Mouse (Mus musculus) stomach, postnatal 0 days (tissue): Measurements from ENCODE around the gene Bahcc1. TPM values are rescaled to one million over a fixed set of nuclear protein-coding genes. Genes with fewer than 3 reads are reported as not detected.

Source experiments
- ATAC-seq: fragments of 200-750 bp; cut with Nextera tagmentation; 2 replicates; pipeline ENCODE4 v1.8.0; 2017; ENCODE audit not compliant: low FRiP score, low TSS enrichment
- DNase-seq: peaks from one replicate; pipeline ENCODE4 v3.0.0-alpha.2; 2016; ENCODE audit warnings: low spot score
- H3K27ac ChIP-seq: fragments of 300-500 bp; sonication (generic); replicated peaks from 2 replicates; pipeline ENCODE4 v1.5.1; 2014; ENCODE audit warnings: mild to moderate bottlenecking, control low read depth
- H3K27me3 ChIP-seq: fragments of 300-500 bp; sonication (generic); 2 replicates; pipeline ENCODE4 v1.6.1; 2014; ENCODE audit warnings: low read length; ENCODE audit not compliant: control insufficient read depth, insufficient read depth
- H3K36me3 ChIP-seq: fragments of 300-500 bp; sonication (generic); 2 replicates; pipeline ENCODE4 v1.6.1; 2014; ENCODE audit warnings: low read length, mixed read lengths; ENCODE audit not compliant: control insufficient read depth, insufficient read depth
- H3K4me1 ChIP-seq: fragments of 300-500 bp; sonication (generic); replicated peaks from 2 replicates; pipeline ENCODE4 v1.6.1; 2014; ENCODE audit warnings: antibody characterized with exemption; ENCODE audit not compliant: control insufficient read depth, insufficient read depth
- H3K4me2 ChIP-seq: fragments of 300-500 bp; sonication (generic); replicated peaks from 2 replicates; pipeline ENCODE4 v1.6.1; 2014; ENCODE audit warnings: low read depth, mild to moderate bottlenecking, control low read depth, moderate library complexity
- H3K4me3 ChIP-seq: fragments of 300-500 bp; sonication (generic); 2 replicates; pipeline ENCODE4 v1.5.1; 2014; ENCODE audit warnings: low read depth, low read length, control low read depth
- H3K9ac ChIP-seq: fragments of 300-500 bp; sonication (generic); 2 replicates; pipeline ENCODE4 v1.6.1; 2014; ENCODE audit warnings: mild to moderate bottlenecking, low read length, control low read depth, mixed read lengths
- H3K9me3 ChIP-seq: fragments of 300-500 bp; sonication (generic); 2 replicates; pipeline ENCODE4 v1.6.1; 2016; ENCODE audit warnings: low read length; ENCODE audit not compliant: control insufficient read depth
- CTCF ChIP-seq: IDR thresholded peaks from 2 replicates; pipeline ENCODE4 v1.5.1; 2016; ENCODE audit warnings: antibody characterized with exemption, low read depth, mild to moderate bottlenecking, moderate library complexity
- EP300 ChIP-seq: optimal IDR thresholded peaks from 2 replicates; pipeline ENCODE3; 2016; ENCODE audit warnings: antibody characterized with exemption
- WGBS: fragments of 180-500 bp; shearing (Covaris S2); extraction: QIAGEN DNeasy Blood & Tissue Kit; methylation state at CpG from one replicate; pipeline ENCODE4 v1.1.7; 2014; 5-methylcytosine and 5-hydroxymethylcytosine counted together
- polyA plus RNA-seq: library from polyadenylated mRNA; unstranded; fragments of >200 nt; fragmentation: Nextera tagmentation; extraction: Ambion mirVana; gene quantifications from 2 replicates; pipeline ENCODE4 v1.2.1, GENCODE M21; 2015

Bahcc1 gene
- polyA plus RNA-seq, 1 experiment from 2014 or later = 2.7 TPM

DNA sequence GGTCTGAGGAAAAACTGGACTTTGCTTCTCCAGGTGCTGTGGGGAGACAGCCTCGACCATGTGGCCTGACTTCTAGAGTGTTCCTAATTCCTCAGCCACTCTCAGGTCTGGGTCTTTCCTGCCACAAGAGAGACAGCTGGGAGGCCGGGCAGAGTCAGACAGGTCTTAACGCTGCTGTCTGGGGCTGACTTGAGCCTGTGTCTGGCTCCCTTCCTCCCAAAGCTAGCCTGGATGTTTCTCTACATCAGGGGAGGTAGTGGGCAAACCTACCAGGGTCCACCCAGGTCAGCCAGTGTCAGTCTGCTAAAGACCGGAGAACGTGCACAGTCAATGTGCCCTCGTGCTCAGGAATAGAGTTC, 19.2 kb downstream of the Bahcc1 start:
- H3K4me3 ChIP-seq = no peak overlapping the region
- 55% methylated on average over 6 of the region's 6 CpGs for WGBS
- no peaks in the 10 kb centered on the region for H3K36me3 ChIP-seq
- no peak overlapping the region for H3K9ac ChIP-seq
- no peaks in the 10 kb centered on the region for H3K9me3 ChIP-seq
- H3K4me1 ChIP-seq = peaks cover 21% of the 10 kb centered on the region
- no peaks in the 10 kb centered on the region for H3K27me3 ChIP-seq
- ATAC-seq = no peak
- TF ChIP-seq EP300 = no peak
- no peak for TF ChIP-seq CTCF
- no peak overlapping the region for H3K4me2 ChIP-seq
- no peak for DNase-seq
- H3K27ac ChIP-seq = no peak overlapping the region

DNA sequence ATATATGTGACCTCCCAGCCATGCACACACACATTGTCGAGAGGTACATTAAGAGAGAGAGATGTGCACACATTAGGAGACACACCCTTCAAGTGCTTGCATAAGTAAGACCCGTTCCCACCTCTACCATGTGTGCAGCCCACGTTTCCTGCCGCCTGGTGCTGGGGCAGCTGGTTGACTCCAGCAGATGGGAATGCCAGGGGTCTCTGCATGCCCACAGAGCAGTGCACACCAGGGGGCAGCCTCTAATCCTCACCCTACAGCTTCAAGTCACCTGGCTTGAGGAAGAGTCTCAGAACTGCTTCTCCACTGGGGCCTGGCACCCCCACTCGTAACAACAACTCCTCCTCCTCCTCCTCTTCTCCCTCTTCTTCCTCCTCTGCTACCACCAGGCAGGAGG, 19.7 kb downstream of the Bahcc1 start:
- no peaks in the 10 kb centered on the region for H3K36me3 ChIP-seq
- no peak overlapping the region for H3K9ac ChIP-seq
- H3K27me3 ChIP-seq = no peaks in the 10 kb centered on the region
- TF ChIP-seq EP300 (no peak), CTCF (peak; percentile 40; the same call in 1 of the 2 replicates)
- no peaks in the 10 kb centered on the region for H3K9me3 ChIP-seq
- H3K4me2 ChIP-seq = 0 out of 2 replicates have a peak overlapping the region, but pooled peaks have one; percentile 17
- 38% methylated on average over 5 of the region's 5 CpGs for WGBS
- ATAC-seq (peak; percentile 25; the same call in 1 of the 2 replicates), DNase-seq (no peak)
- peaks cover 23% of the 10 kb centered on the region for H3K4me1 ChIP-seq
- H3K27ac ChIP-seq = peak overlapping the region; percentile 53; the same call in 1 of the 2 replicates
- H3K4me3 ChIP-seq = no peak overlapping the region

DNA sequence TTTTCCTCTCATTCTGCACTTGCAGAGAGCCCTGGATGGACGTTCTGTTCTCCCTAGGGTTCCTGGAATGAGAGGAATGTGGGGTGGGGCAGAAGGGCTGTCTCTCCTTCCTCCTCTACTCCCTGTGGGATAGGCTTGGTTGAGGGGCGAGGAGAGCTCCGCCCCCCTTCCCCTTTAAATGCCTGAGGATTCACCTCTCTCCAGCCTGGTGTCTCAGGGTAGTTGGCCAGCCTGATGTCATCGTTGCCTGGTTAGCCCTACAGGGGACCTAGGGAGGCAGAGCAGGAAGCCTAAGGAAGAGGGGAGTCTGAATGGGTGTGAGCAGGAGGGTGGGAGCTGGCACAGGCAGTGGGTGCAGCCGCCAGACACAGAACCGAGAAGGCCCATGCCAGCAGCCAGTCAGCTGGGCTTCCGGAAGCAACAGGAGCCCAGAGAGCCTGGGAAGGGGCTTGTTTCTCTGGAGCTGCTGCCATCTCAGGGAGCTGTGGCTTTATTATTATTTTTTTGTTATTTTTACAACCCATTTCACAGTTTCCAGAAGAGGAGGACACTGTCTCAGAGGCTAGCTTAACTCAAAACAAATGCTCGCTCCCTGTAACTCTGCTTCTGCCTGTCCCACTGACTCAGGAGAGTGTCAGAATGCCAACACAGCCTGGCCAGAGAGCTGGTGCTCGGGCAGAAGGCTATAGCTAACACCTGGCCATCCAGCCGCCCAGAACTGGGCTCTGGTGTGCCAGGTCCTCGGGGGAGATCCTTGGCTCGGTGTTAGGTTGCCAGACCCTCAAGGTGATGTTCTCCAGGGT, 20.3 kb downstream of the Bahcc1 start:
- TF ChIP-seq EP300 = no peak
- TF ChIP-seq CTCF = no peak
- Histone ChIP-seq H3K9ac (no peak overlapping the region), H3K4me1 (peaks cover 23% of the 10 kb centered on the region), H3K27ac (peak overlapping the region; percentile 53; the same call in 1 of the 2 replicates), H3K27me3 (no peaks in the 10 kb centered on the region), H3K36me3 (no peaks in the 10 kb centered on the region), H3K4me3 (no peak overlapping the region), H3K4me2 (0 out of 2 replicates have a peak overlapping the region, but pooled peaks have one; percentile 17), H3K9me3 (no peaks in the 10 kb centered on the region)
- ATAC-seq (peak; percentile 47), DNase-seq (peak; percentile 44)
- whole genome bisulfite sequencing = 46% methylated on average over 12 of the region's 12 CpGs

DNA sequence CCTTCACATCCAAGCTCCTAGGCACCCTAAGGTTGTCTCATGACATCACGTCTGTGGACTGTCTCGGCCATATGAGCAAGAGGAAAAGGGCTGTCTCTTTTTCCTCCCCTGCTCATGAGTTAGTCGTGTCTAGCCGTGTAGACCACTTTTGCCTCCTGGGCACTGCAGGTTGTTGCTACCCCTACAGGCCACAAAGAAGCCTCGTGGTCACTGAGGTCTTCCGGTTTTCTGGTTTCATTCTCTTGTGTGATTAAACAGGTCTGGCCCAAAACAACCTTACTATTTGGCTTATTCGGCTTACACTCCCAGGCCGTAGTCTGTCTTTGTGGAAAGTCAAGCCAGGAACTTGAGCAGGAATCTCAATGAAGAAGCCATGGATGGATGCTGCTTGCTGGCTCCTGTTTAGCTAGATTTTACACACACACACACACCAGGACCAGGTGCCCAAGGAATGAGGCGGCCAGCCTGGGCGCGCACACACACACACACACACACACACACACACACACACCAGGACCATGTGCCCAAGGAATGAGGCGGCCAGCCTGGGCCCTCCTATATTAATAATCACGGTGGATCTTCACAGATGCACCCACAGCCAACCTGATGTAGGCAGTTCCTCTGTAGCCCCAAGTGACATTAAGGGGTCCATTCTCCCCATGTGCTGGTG, 21.0 kb downstream of the Bahcc1 start:
- Histone ChIP-seq H3K27ac (no peak overlapping the region), H3K9me3 (no peaks in the 10 kb centered on the region), H3K4me3 (no peak overlapping the region), H3K4me1 (peaks cover 23% of the 10 kb centered on the region), H3K4me2 (no peak overlapping the region), H3K36me3 (no peaks in the 10 kb centered on the region), H3K9ac (no peak overlapping the region), H3K27me3 (no peaks in the 10 kb centered on the region)
- ATAC-seq (no peak), DNase-seq (no peak)
- 88% methylated on average over 13 of the region's 13 CpGs for WGBS
- TF ChIP-seq EP300 (no peak), CTCF (no peak)

DNA sequence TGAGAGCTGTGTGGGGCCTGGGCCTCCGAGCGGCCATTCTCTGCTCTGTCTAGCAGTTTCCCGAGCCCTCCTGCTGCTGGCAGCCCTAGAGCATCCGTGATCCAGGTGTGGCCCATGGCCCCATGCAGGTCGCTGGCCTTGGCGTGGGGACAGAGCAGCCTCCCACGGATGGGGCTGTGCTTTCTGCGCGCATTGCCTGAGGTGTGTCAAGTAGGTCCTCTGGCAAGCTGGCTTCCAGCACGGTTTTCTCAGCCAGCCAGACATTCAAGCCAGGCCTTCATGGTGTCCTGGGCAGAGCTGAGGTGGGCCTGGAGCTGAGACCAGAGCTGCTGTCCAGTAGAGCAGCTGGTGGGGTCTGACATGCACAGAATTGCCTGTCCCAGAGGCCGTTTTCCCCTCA, 21.7 kb downstream of the Bahcc1 start:
- peaks cover 23% of the 10 kb centered on the region for H3K4me1 ChIP-seq
- peak overlapping the region; percentile 27; the same call in 1 of the 2 replicates for H3K9ac ChIP-seq
- H3K4me3 ChIP-seq = no peak overlapping the region
- DNase-seq (no peak), ATAC-seq (no peak)
- H3K36me3 ChIP-seq = no peaks in the 10 kb centered on the region
- H3K4me2 ChIP-seq = no peak overlapping the region
- 67% methylated on average over 11 of the region's 11 CpGs for WGBS
- H3K9me3 ChIP-seq = no peaks in the 10 kb centered on the region
- TF ChIP-seq EP300 = no peak
- no peak for TF ChIP-seq CTCF
- no peaks in the 10 kb centered on the region for H3K27me3 ChIP-seq
- 0 out of 2 replicates have a peak overlapping the region, but pooled peaks have one; percentile 13 for H3K27ac ChIP-seq
